Mouse (Mus musculus) left cerebral cortex, postnatal 14 days (tissue): Measurements from ENCODE around the gene Olfr1251. TPM values are rescaled to one million over a fixed set of nuclear protein-coding genes. Genes with fewer than 3 reads are reported as not detected.
"Not testable (repeated sequence)": the region's sequence is repeated elsewhere in the genome, so short reads cannot be mapped to it uniquely, and the experiment has no call there.

Experiments used
- DNase-seq, 2 experiments: peaks; one replicate each; pipeline ENCODE4 v3.0.0; 2021 to 2022; ENCODE audit warnings: low spot score in 2 of 2, mixed read lengths in 1 of 2
- intact Hi-C: fragments of 180-260 bp; cut with DNase I; formaldehyde crosslinking; loops from one replicate; pipeline ENCODE4 v1.15.1; 2025
- long read RNA-seq, 2 experiments: library from polyadenylated mRNA; stranded (forward); transcript quantifications; one replicate each; pipeline ENCODE4 v2.0.0; 2021
- total RNA-seq, 2 experiments: library from RNA; stranded (reverse); gene quantifications; 2 replicates each; pipeline ENCODE4 v1.2.3; 2021

Olfr1251 gene
- total RNA-seq: not detected
- long read RNA-seq, experiment 1: 0 reads
- long read RNA-seq, experiment 2: 0 reads

- no peak for DNase-seq
- intact Hi-C loops: no loop called here
Measured at GRCm38 (mm10) chr2:89671836-89672235, at the start of gene Olfr1251. Gene Olfr1251 (minus strand): TSS chr2:89671936.

DNA sequence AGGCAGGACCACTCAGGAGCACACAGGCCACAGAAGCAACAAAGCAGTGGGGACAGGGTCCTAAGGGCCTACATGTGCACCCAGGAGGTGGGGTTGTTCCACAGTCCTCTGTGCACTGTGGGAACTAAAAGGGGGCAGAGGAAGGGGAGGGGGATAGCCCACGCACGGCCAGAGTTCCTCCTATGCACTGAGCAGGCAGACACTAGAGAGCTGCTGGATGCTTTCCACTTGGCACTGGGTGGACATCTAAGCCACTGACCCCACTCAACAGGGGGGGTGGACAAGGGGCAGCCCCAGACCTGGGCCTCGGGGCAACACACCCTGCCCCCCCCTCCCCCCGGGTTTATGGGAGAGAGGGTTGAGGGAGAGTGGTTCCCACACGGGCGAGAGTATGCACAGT, 20.2 kb upstream of the Olfr1251 start:
- no peak for DNase-seq
- intact Hi-C loops: no loop called here

DNA sequence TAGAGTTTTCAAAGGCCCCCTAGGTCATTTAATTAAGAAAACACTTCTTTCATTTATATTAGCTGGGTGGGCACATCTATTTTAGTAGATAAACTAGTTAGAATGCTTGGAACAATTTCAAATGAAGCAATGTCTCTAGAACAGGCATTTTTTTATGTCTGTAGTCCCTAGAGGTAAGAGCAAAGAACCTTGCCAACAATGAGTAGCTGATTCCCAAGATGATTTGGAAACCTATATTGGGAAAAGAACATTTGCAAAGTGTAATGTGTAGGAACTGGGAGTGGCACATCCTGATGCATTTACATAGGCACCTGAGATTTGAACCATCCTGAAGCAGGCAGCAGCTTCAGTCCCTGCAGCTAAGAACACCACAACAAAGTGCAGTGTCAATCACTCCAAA, 10.4 kb downstream of the Olfr1251 start, which contains the start of gene Olfr1250:
Olfr1250 (minus strand) TSS at position 101 of the 400 bp plus-strand sequence.
- intact Hi-C loops: loop anchor here (2.0 kb wide), 1 partner anchor 37 kb away; no protein-coding TSS in a partner anchor
- DNase-seq: no peak

DNA sequence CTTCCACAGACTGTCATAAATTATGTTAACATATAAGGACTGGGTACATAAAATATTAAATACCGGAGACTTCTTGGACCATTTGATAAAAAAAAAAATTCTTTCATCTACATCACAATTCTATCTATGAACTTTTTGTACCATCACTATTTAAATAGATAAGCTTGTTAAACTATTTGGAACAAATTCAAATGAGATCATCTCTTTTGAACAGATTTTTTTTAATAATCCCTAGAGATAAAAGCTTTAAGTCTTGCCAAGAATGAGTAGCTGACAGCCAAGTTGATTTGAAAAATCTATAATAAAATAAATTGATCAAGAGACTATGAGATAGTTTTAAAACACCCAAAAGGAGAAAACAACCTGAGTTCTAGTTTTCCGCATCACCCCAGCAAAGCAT, 36.9 kb downstream of the Olfr1251 start, which contains the start of gene Olfr1249:
Olfr1249 (minus strand) TSS at position 101 of the 400 bp plus-strand sequence.
- intact Hi-C loops: no loop called here
- DNase-seq: no peak

DNA sequence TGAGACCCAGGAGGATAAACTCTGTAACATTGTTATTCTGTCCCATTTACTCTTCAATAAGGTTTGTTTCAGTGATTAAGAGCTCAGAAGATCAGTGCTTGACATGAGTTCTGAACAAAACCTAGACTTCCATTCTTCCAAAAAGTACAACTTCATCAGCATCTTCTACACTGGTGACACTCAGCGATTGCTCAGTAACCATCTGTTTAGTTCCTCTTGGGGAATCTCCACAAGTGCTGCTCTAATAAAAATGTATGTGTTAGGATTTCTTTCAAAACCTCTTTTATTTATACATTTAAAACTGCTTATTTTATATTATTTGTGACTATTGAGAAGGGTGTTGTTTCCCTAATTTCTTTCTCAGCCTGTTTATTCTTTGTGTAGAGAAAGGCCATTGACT, 53.6 kb downstream of the Olfr1251 start, which contains the start of gene Olfr1248:
Olfr1248 (minus strand) TSS at position 101 of the 400 bp plus-strand sequence.
- DNase-seq, intact Hi-C loops: not testable (repeated sequence)

Other genes starting within 250 kb of the Olfr1251 start
- not detected for gene Olfr1240, start 228.9 kb downstream of the Olfr1251 start, total RNA-seq
- not detected for gene Olfr1241, start 184.8 kb downstream of the Olfr1251 start, total RNA-seq
- not detected for gene Olfr1242, start 173.6 kb downstream of the Olfr1251 start, total RNA-seq
- not detected for gene Olfr1243, start 140.4 kb downstream of the Olfr1251 start, total RNA-seq
- not detected for gene Olfr1245, start 93.5 kb downstream of the Olfr1251 start, total RNA-seq
- gene Olfr1246, start 78.8 kb downstream of the Olfr1251 start, total RNA-seq: not detected
- under 1 TPM; 0.06 to 0.11 TPM for gene Olfr1247, start 57.8 kb downstream of the Olfr1251 start, total RNA-seq
- gene Olfr1248, start 53.7 kb downstream of the Olfr1251 start, total RNA-seq: not detected
- gene Olfr1249, start 37.0 kb downstream of the Olfr1251 start, total RNA-seq: not detected
- under 1 TPM; 0.07 to 0.15 TPM for gene Olfr1250, start 10.5 kb downstream of the Olfr1251 start, total RNA-seq
- gene Olfr1252, start 53.1 kb upstream of the Olfr1251 start, total RNA-seq: not detected
- not detected for gene Olfr1253, start 85.2 kb upstream of the Olfr1251 start, total RNA-seq
- not detected for gene Olfr1254, start 121.7 kb upstream of the Olfr1251 start, total RNA-seq
- gene Olfr1255, start 140.1 kb upstream of the Olfr1251 start, total RNA-seq: not detected
- under 1 TPM in 1 of 2 experiments, not detected in 1; 0.04 TPM for gene Olfr1256, start 169.6 kb upstream of the Olfr1251 start, total RNA-seq
- not detected for gene Olfr48, start 176.3 kb upstream of the Olfr1251 start, total RNA-seq
- gene Olfr1257, start 206.5 kb upstream of the Olfr1251 start, total RNA-seq: not detected